Mouse (Mus musculus): ENCODE results near the gene 4930524J08Rik.

DNA sequence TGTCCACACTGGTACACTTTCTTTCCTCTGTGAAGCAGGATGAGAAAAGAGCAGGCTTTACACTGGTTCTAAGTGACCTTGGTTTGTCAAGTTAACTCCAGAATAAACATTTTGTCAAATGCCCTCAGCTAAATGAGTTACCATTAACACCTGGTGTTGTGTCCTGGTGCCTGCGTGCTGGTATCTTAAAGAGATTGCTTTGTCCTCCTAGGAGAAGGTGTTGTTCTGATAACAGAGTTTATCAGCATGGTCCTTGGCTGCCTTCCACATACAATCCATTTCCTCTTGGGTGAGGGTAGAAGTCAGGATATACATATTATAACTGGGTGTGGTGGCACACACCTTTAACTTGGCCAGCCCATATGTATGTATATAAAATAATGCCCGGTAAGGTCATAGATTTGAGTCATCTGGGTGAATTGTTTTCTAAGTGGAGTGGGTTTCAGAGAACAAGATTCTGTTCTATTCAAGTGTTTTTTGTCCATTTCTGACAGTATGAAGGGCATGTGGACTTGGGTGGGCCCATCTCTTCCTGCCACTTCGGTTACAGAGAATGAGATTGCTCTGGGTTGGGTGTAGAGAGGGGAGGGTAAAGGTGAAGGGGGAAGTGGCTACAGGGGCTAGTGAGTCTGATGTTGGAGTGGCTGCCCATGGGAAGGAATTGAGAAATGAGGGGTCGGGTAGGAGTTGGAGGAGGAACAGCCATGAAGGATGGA is 27.6 kb downstream of the 4930524J08Rik start:
- TF ChIP-seq CTCF (IDR thresholded peaks at IDR 0.05) (no peak), EP300 (IDR thresholded peaks at IDR 0.05) (no peak)
